ENCODE assay signal across 11 mouse cellular contexts in genomic region chr16:24886346-24886745, GRCm38 (mm10).
DNase-seq lines count a peak whose midpoint lies in the region; ATAC-seq and TF ChIP-seq lines count a peak whose summit lies in the region.
"Had no signal": no experiment of that assay in that cellular context is flagged by ENCODE, and none has a peak within 500 bp of the region (broad histone marks: within the 10 kb centered on the region; RNA-seq: fewer than 3 reads in every experiment).

No protein-coding gene starts in this region.

- peak overlapping the region; percentile 22; the same call in 1 of the 2 replicates for H3K27ac ChIP-seq in kidney, postnatal 0 days
- H3K27ac ChIP-seq in forebrain, embryonic 12.5 days = no peak overlapping the region
- H3K27ac ChIP-seq: hindbrain, embryonic 10.5 days had no signal

- 25% methylated on average over 3 of the region's 3 CpGs for WGBS in kidney, postnatal 0 days
- 60% methylated on average over 3 of the region's 3 CpGs for WGBS in forebrain, embryonic 12.5 days

- no peak overlapping the region for H3K9ac ChIP-seq in kidney, postnatal 0 days (ENCODE audit: low read depth, low read length)
- H3K9ac ChIP-seq in forebrain, embryonic 12.5 days = no peak overlapping the region
- H3K9ac ChIP-seq: liver, postnatal 0 days had no signal

- no peaks in the 10 kb centered on the region for H3K9me3 ChIP-seq in kidney, postnatal 0 days (replicated peaks; ENCODE audit: low read length)
- H3K9me3 ChIP-seq in forebrain, embryonic 12.5 days = no peaks in the 10 kb centered on the region
- H3K9me3 ChIP-seq: hindbrain, embryonic 10.5 days had no signal

- in situ Hi-C loops in Patski (cut with MboI; ENCODE audit: low pct_unique_long_range_greater_than_20kb) = loop anchor here (10.0 kb wide), 1 partner anchor 902 kb away; the partner anchor contains the start of genes Bcl6 and Gm37419

- no peaks in the 10 kb centered on the region for H3K4me1 ChIP-seq in kidney, postnatal 0 days (replicated peaks; ENCODE audit: insufficient read depth, low read length)
- H3K4me1 ChIP-seq in forebrain, embryonic 12.5 days = peaks cover 3% of the 10 kb centered on the region; the same call in 1 of the 2 replicates
- H3K4me1 ChIP-seq: hindbrain, embryonic 10.5 days had no signal

- H3K4me2 ChIP-seq in kidney, postnatal 0 days (ENCODE audit: low read length) = no peak overlapping the region
- no peak overlapping the region for H3K4me2 ChIP-seq in forebrain, embryonic 12.5 days

- POLR2A ChIA-PET in Patski (lab: Charles Lee) = no interaction called here

- peak; percentile 96 for ATAC-seq in Patski
- ATAC-seq in kidney, postnatal 0 days (replicated peaks; ENCODE audit: low FRiP score, low read depth) = no peak
- ATAC-seq in megakaryocyte-erythroid progenitor cell, adult 5-6 weeks (replicated peaks; ENCODE audit: low FRiP score, low TSS enrichment, poor library complexity, severe bottlenecking) = no peak
- no peak for ATAC-seq in forebrain, embryonic 12.5 days (ENCODE audit: low FRiP score)
- ATAC-seq: liver, postnatal 0 days had no signal

- DNase-seq in gastrocnemius, postnatal 25 days = peak; percentile 17
- no peak for DNase-seq in gastrocnemius, adult 18-20 months (ENCODE audit: low spot score)
- no peak for DNase-seq in Patski (ENCODE audit: low read depth, low spot score)
- DNase-seq in cerebellum, postnatal 10 days = peak; percentile 42 to 59
- DNase-seq in kidney, postnatal 0 days (ENCODE audit: low spot score) = peak; percentile 68
- DNase-seq in left cerebral cortex, adult 11 months (ENCODE audit: low spot score) = no peak
- DNase-seq: layer of hippocampus, postnatal 36 days; liver, postnatal 0 days had no signal

- H3K27me3 ChIP-seq in Patski = no peaks in the 10 kb centered on the region
- H3K27me3 ChIP-seq in kidney, postnatal 0 days (ENCODE audit: insufficient read depth, low read length) = no peaks in the 10 kb centered on the region
- H3K27me3 ChIP-seq in forebrain, embryonic 12.5 days = no peaks in the 10 kb centered on the region

- CTCF ChIA-PET in Patski (lab: Charles Lee) = interaction anchor here (0.9 kb wide), 1 partner anchor 142 kb away, joined by 3 read pairs; no protein-coding TSS in a partner anchor

- TF ChIP-seq CTCF in Patski (IDR thresholded peaks at IDR 0.05) = no peak
- TF ChIP-seq CTCF in kidney, postnatal 0 days (IDR thresholded peaks at IDR 0.05; ENCODE audit: low read depth) = no peak

- no peak overlapping the region for H3K4me3 ChIP-seq in kidney, postnatal 0 days (replicated peaks; ENCODE audit: low read depth, low read length)
- no peak overlapping the region for H3K4me3 ChIP-seq in forebrain, embryonic 12.5 days (replicated peaks)
- H3K4me3 ChIP-seq: hindbrain, embryonic 10.5 days had no signal

- no peaks in the 10 kb centered on the region for H3K36me3 ChIP-seq in kidney, postnatal 0 days (ENCODE audit: insufficient read depth, low read length)
- no peaks in the 10 kb centered on the region for H3K36me3 ChIP-seq in forebrain, embryonic 12.5 days (replicated peaks)
- H3K36me3 ChIP-seq: hindbrain, embryonic 10.5 days had no signal

Comparison
In these comparisons a context has a peak if more than half of its experiments do, and no peak if none do; other contexts are left out.
1. DNase-seq: peak in gastrocnemius, postnatal 25 days (single experiment), cerebellum, postnatal 10 days (2 of 2) and kidney, postnatal 0 days (single experiment); none in gastrocnemius, adult 18-20 months (single experiment), Patski (single experiment) and left cerebral cortex, adult 11 months (single experiment).